Mouse (Mus musculus): Measurements from ENCODE around the gene Speer4a. TPM values are rescaled to one million over a fixed set of nuclear protein-coding genes. Genes with fewer than 3 reads are reported as not detected.
"Not testable (repeated sequence)": the region's sequence is repeated elsewhere in the genome, so short reads cannot be mapped to it uniquely, and the experiment has no call there.

Speer4a gene
- polyA plus RNA-seq (2012; rRNA removed), result not detected in 2 replicates

GRCm38 (mm10) chr5:26039458-26039857, at the start of gene Speer4a:
Speer4a (minus strand) TSS chr5:26039558.
- not testable (repeated sequence) for H3K4me3 ChIP-seq (ENCODE audit: insufficient read depth, low read depth, low read length); H3K27ac ChIP-seq (ENCODE audit: insufficient read depth, low read depth, low read length); H3K4me1 ChIP-seq (ENCODE audit: control insufficient read depth, insufficient read depth, low read length); DNase-seq; H3K27me3 ChIP-seq (replicated peaks; ENCODE audit: control insufficient read depth, insufficient read depth, low read length); H3K36me3 ChIP-seq (ENCODE audit: control insufficient read depth, insufficient read depth, low read length)
- WGBS, result 80% methylated on average over 2 of the region's 2 CpGs

- DNase-seq; H3K27ac ChIP-seq (ENCODE audit: insufficient read depth, low read depth, low read length): not testable (repeated sequence)
Observed at GRCm38 (mm10) chr5:26079023-26079422, 39.7 kb upstream of the Speer4a start.

GRCm38 (mm10) chr5:26070716-26071115, 31.4 kb upstream of the Speer4a start:
- TF ChIP-seq CTCF (conservative IDR thresholded peaks at IDR 0.05; ENCODE audit: insufficient read depth, insufficient read length, low read depth, low read length) (no peak), POLR2A (IDR thresholded peaks at IDR 0.05; ENCODE audit: low read depth, low read length) (no peak)
- H3K27ac ChIP-seq (ENCODE audit: insufficient read depth, low read depth, low read length), result no peak overlapping the region
- H3K4me3 ChIP-seq (ENCODE audit: insufficient read depth, low read depth, low read length), result no peak overlapping the region
- H3K4me1 ChIP-seq (ENCODE audit: control insufficient read depth, insufficient read depth, low read length), result no peaks in the 10 kb centered on the region
- no peaks in the 10 kb centered on the region for H3K27me3 ChIP-seq (replicated peaks; ENCODE audit: control insufficient read depth, insufficient read depth, low read length)
- WGBS, result 91% methylated on average over 24 of the region's 24 CpGs
- H3K36me3 ChIP-seq (ENCODE audit: control insufficient read depth, insufficient read depth, low read length), result no peaks in the 10 kb centered on the region
- no peak for DNase-seq

More at GRCm38 (mm10) chr5:26079023-26079422, 39.7 kb upstream of the Speer4a start:
- not testable (repeated sequence) for H3K4me1 ChIP-seq (ENCODE audit: control insufficient read depth, insufficient read depth, low read length); H3K4me3 ChIP-seq (ENCODE audit: insufficient read depth, low read depth, low read length); H3K36me3 ChIP-seq (ENCODE audit: control insufficient read depth, insufficient read depth, low read length); H3K27me3 ChIP-seq (replicated peaks; ENCODE audit: control insufficient read depth, insufficient read depth, low read length)

GRCm38 (mm10) chr5:26058481-26058880, 19.1 kb upstream of the Speer4a start, which contains the start of gene Gm7347:
Gm7347 (minus strand) TSS chr5:26058581.
- not testable (repeated sequence) for DNase-seq; H3K27ac ChIP-seq (ENCODE audit: insufficient read depth, low read depth, low read length); H3K4me1 ChIP-seq (ENCODE audit: control insufficient read depth, insufficient read depth, low read length); H3K27me3 ChIP-seq (replicated peaks; ENCODE audit: control insufficient read depth, insufficient read depth, low read length); H3K4me3 ChIP-seq (ENCODE audit: insufficient read depth, low read depth, low read length); H3K36me3 ChIP-seq (ENCODE audit: control insufficient read depth, insufficient read depth, low read length)
- no CpG with 5 or more reads among the region's 2 CpGs for WGBS

- not testable (repeated sequence) for H3K27me3 ChIP-seq (replicated peaks; ENCODE audit: control insufficient read depth, insufficient read depth, low read length); H3K36me3 ChIP-seq (ENCODE audit: control insufficient read depth, insufficient read depth, low read length); H3K4me1 ChIP-seq (ENCODE audit: control insufficient read depth, insufficient read depth, low read length); H3K4me3 ChIP-seq (ENCODE audit: insufficient read depth, low read depth, low read length); DNase-seq; H3K27ac ChIP-seq (ENCODE audit: insufficient read depth, low read depth, low read length)
- no CpG with 5 or more reads among the region's 3 CpGs for WGBS
Observed at GRCm38 (mm10) chr5:26022816-26023215, 16.5 kb downstream of the Speer4a start, which contains the start of gene Gm5862. Gm5862 (minus strand) TSS chr5:26022916.

- not testable (repeated sequence) for DNase-seq; H3K27me3 ChIP-seq (replicated peaks; ENCODE audit: control insufficient read depth, insufficient read depth, low read length); H3K27ac ChIP-seq (ENCODE audit: insufficient read depth, low read depth, low read length); H3K36me3 ChIP-seq (ENCODE audit: control insufficient read depth, insufficient read depth, low read length); H3K4me3 ChIP-seq (ENCODE audit: insufficient read depth, low read depth, low read length); H3K4me1 ChIP-seq (ENCODE audit: control insufficient read depth, insufficient read depth, low read length)
- WGBS, result 61% methylated on average over 7 of the region's 7 CpGs
Observed at GRCm38 (mm10) chr5:26007697-26008096, 31.7 kb downstream of the Speer4a start.

GRCm38 (mm10) chr5:26006937-26007695, 32.2 kb downstream of the Speer4a start:
- not testable (repeated sequence) for DNase-seq; H3K27ac ChIP-seq (ENCODE audit: insufficient read depth, low read depth, low read length); H3K4me1 ChIP-seq (ENCODE audit: control insufficient read depth, insufficient read depth, low read length); H3K36me3 ChIP-seq (ENCODE audit: control insufficient read depth, insufficient read depth, low read length); H3K27me3 ChIP-seq (replicated peaks; ENCODE audit: control insufficient read depth, insufficient read depth, low read length); H3K4me3 ChIP-seq (ENCODE audit: insufficient read depth, low read depth, low read length)
- 17% methylated on average over 45 of the region's 45 CpGs for WGBS

GRCm38 (mm10) chr5:26004698-26005097, 34.7 kb downstream of the Speer4a start, which contains the start of gene Gm1979:
Gm1979 (minus strand) TSS chr5:26004798.
- not testable (repeated sequence) for H3K4me3 ChIP-seq (ENCODE audit: insufficient read depth, low read depth, low read length); DNase-seq; H3K27ac ChIP-seq (ENCODE audit: insufficient read depth, low read depth, low read length); H3K27me3 ChIP-seq (replicated peaks; ENCODE audit: control insufficient read depth, insufficient read depth, low read length); H3K36me3 ChIP-seq (ENCODE audit: control insufficient read depth, insufficient read depth, low read length); H3K4me1 ChIP-seq (ENCODE audit: control insufficient read depth, insufficient read depth, low read length)
- 77% methylated on average over 1 of the region's 2 CpGs for WGBS

GRCm38 (mm10) chr5:25988550-25988949, 50.8 kb downstream of the Speer4a start, which contains the start of gene Gm21698:
Gm21698 (minus strand) TSS chr5:25988650.
- H3K27me3 ChIP-seq (replicated peaks; ENCODE audit: control insufficient read depth, insufficient read depth, low read length); H3K27ac ChIP-seq (ENCODE audit: insufficient read depth, low read depth, low read length); H3K4me1 ChIP-seq (ENCODE audit: control insufficient read depth, insufficient read depth, low read length); H3K4me3 ChIP-seq (ENCODE audit: insufficient read depth, low read depth, low read length); H3K36me3 ChIP-seq (ENCODE audit: control insufficient read depth, insufficient read depth, low read length); DNase-seq: not testable (repeated sequence)
- WGBS, result no CpG with 5 or more reads among the region's 3 CpGs
